Mouse (Mus musculus) G1E (cell line): Measurements from ENCODE around the gene Arhgap19.

Source experiments
- CTCF ChIP-seq: IDR thresholded peaks from 2 replicates; pipeline ENCODE4 v1.5.1; 2012; ENCODE audit warnings: low read depth, low read length, inconsistent platforms, mixed read lengths
- GATA1 ChIP-seq: IDR thresholded peaks from 2 replicates; pipeline ENCODE4 v1.6.1; 2012; ENCODE audit warnings: borderline replicate concordance, low read length, inconsistent platforms, mixed read lengths
- POLR2AphosphoS5 ChIP-seq: IDR thresholded peaks from 2 replicates; pipeline ENCODE4 v1.6.1; 2012; ENCODE audit warnings: low read depth, low read length, inconsistent platforms; ENCODE audit not compliant: insufficient replicate concordance
- TAL1 ChIP-seq: conservative IDR thresholded peaks from 2 replicates; pipeline ENCODE4 v1.6.1; 2012; ENCODE audit warnings: low read depth, low read length, inconsistent platforms, mixed read lengths

GRCm38 (mm10) chr19:41800451-41800850 is 1.4 kb downstream of the Arhgap19 start:
- TF ChIP-seq CTCF = no peak
- TF ChIP-seq GATA1 = no peak
- no peak for TF ChIP-seq TAL1
- TF ChIP-seq POLR2AphosphoS5 = no peak
